Mouse (Mus musculus) CH12.LX (cell line): ENCODE data around the gene Tbc1d23. TPM values are rescaled to one million over a fixed set of nuclear protein-coding genes. Genes with fewer than 3 reads are reported as not detected.

Experiments used
- DNase-seq: peaks from one replicate; pipeline ENCODE4 v3.0.0-alpha.2; 2013; ENCODE audit errors: extremely low read depth
- H3K27ac ChIP-seq: 2 replicates; pipeline ENCODE4 v1.5.1; 2012; ENCODE audit warnings: low read depth, mild to moderate bottlenecking, control low read depth, moderate library complexity; ENCODE audit not compliant: insufficient read depth
- H3K27me3 ChIP-seq: replicated peaks from 2 replicates; pipeline ENCODE3; 2012; ENCODE audit warnings: inconsistent platforms
- H3K36me3 ChIP-seq, 2 experiments: replicated peaks in 1 of 2; 2 replicates each; pipeline versions ENCODE3 to v1.6.1; 2012; ENCODE audit warnings: inconsistent platforms in 1 of 2, low read length in 1 of 2, mild to moderate bottlenecking in 1 of 2, mixed read lengths in 1 of 2, moderate library complexity in 1 of 2; ENCODE audit not compliant: control insufficient read depth in 1 of 2, insufficient read depth in 1 of 2
- H3K4me1 ChIP-seq, 2 experiments: 2 replicates each; pipeline ENCODE4 v1.6.1; 2012; ENCODE audit warnings: inconsistent platforms in 1 of 2, moderate library complexity in 1 of 2; ENCODE audit not compliant: insufficient read depth in 2 of 2, control insufficient read depth in 1 of 2
- H3K4me2 ChIP-seq: 2 replicates; pipeline ENCODE4 v1.6.1; 2012; ENCODE audit warnings: low read depth, mild to moderate bottlenecking, control low read depth; ENCODE audit not compliant: poor library complexity, insufficient read depth, severe bottlenecking
- H3K4me3 ChIP-seq, 3 experiments: fragments of 150-350 bp in 1 of 3; sonication (generic) in 1 of 3; replicated peaks in 1 of 3; 2 replicates each; pipeline versions ENCODE3 to v1.5.1; 2011 to 2012; ENCODE audit warnings: low read depth in 2 of 3, low read length in 2 of 3, mild to moderate bottlenecking in 2 of 3, moderate library complexity in 2 of 3, control low read depth in 1 of 3, improper control_type of control experiment in 1 of 3, inconsistent platforms in 1 of 3, mixed read lengths in 1 of 3; ENCODE audit not compliant: poor library complexity in 1 of 3
- H3K79me2 ChIP-seq: replicated peaks from 2 replicates; pipeline ENCODE4 v1.6.1; 2012; ENCODE audit warnings: mild to moderate bottlenecking, moderate library complexity; ENCODE audit not compliant: control insufficient read depth, poor library complexity, insufficient read depth, severe bottlenecking; ENCODE audit errors: extremely low read depth
- H3K9ac ChIP-seq: 2 replicates; pipeline ENCODE4 v1.6.1; 2012; ENCODE audit warnings: low read depth, mild to moderate bottlenecking, control low read depth, moderate library complexity; ENCODE audit not compliant: insufficient read depth
- H3K9me3 ChIP-seq: replicated peaks from 2 replicates; pipeline ENCODE3; 2012; ENCODE audit warnings: low read length, inconsistent platforms, mixed read lengths
- BHLHE40 ChIP-seq: IDR thresholded peaks from 2 replicates; pipeline ENCODE4 v1.6.1; 2011; ENCODE audit warnings: mild to moderate bottlenecking, low read depth, low read length, improper control_type of control experiment
- CHD2 ChIP-seq: IDR thresholded peaks from 2 replicates; pipeline ENCODE4 v1.6.1; 2011; ENCODE audit warnings: low read length, improper control_type of control experiment
- E2F4 ChIP-seq: IDR thresholded peaks from 2 replicates; pipeline ENCODE4 v1.6.1; 2011; ENCODE audit warnings: low read depth, low read length, improper control_type of control experiment; ENCODE audit not compliant: insufficient replicate concordance
- ELF1 ChIP-seq: IDR thresholded peaks from 2 replicates; pipeline ENCODE4 v1.6.1; 2014; ENCODE audit warnings: low read depth, mild to moderate bottlenecking, inconsistent platforms, low read length, improper control_type of control experiment
- ETS1 ChIP-seq: conservative IDR thresholded peaks from 2 replicates; pipeline ENCODE4 v1.6.1; 2012; ENCODE audit warnings: low read depth, mild to moderate bottlenecking, inconsistent platforms, low read length, improper control_type of control experiment, moderate library complexity
- JUN ChIP-seq: IDR thresholded peaks from 2 replicates; pipeline ENCODE4 v1.6.1; 2011; ENCODE audit warnings: low read depth, mild to moderate bottlenecking, low read length, improper control_type of control experiment, moderate library complexity; ENCODE audit not compliant: insufficient read depth
- MAFK ChIP-seq: IDR thresholded peaks from 2 replicates; pipeline ENCODE4 v1.6.1; 2011; ENCODE audit warnings: low read length, improper control_type of control experiment; ENCODE audit not compliant: insufficient replicate concordance
- MAX ChIP-seq: IDR thresholded peaks from 2 replicates; pipeline ENCODE4 v1.6.1; 2011; ENCODE audit warnings: low read length, improper control_type of control experiment
- MXI1 ChIP-seq: IDR thresholded peaks from 2 replicates; pipeline ENCODE4 v1.6.1; 2011; ENCODE audit warnings: mild to moderate bottlenecking, low read depth, low read length, improper control_type of control experiment
- NELFE ChIP-seq: IDR thresholded peaks from 2 replicates; pipeline ENCODE4 v1.6.1; 2011; ENCODE audit warnings: low read depth, low read length, improper control_type of control experiment
- PAX5 ChIP-seq: IDR thresholded peaks from 2 replicates; pipeline ENCODE4 v1.6.1; 2012; ENCODE audit warnings: low read length, inconsistent platforms, mixed read lengths
- POLR2AphosphoS2 ChIP-seq: IDR thresholded peaks from 2 replicates; pipeline ENCODE4 v1.6.1; 2011; ENCODE audit warnings: low read depth, low read length, improper control_type of control experiment
- RAD21 ChIP-seq: IDR thresholded peaks from 2 replicates; pipeline ENCODE4 v1.6.1; 2011; ENCODE audit warnings: low read depth, mild to moderate bottlenecking, low read length, improper control_type of control experiment, moderate library complexity
- RCOR1 ChIP-seq: conservative IDR thresholded peaks from 2 replicates; pipeline ENCODE4 v1.6.1; 2012; ENCODE audit warnings: low read depth, mild to moderate bottlenecking, inconsistent platforms, low read length, improper control_type of control experiment
- SMC3 ChIP-seq: IDR thresholded peaks from 2 replicates; pipeline ENCODE4 v1.6.1; 2011; ENCODE audit warnings: low read depth, low read length, improper control_type of control experiment
- USF2 ChIP-seq: conservative IDR thresholded peaks from 2 replicates; pipeline ENCODE4 v1.6.1; 2011; ENCODE audit warnings: low read depth, low read length, improper control_type of control experiment
- ZC3H11A ChIP-seq: IDR thresholded peaks from 2 replicates; pipeline ENCODE4 v1.6.1; 2012; ENCODE audit warnings: low read depth, mild to moderate bottlenecking, inconsistent platforms, low read length, improper control_type of control experiment
- ZMIZ1 ChIP-seq: IDR thresholded peaks from 2 replicates; pipeline ENCODE4 v1.6.1; 2012; ENCODE audit warnings: low read depth, mild to moderate bottlenecking, inconsistent platforms, low read length, improper control_type of control experiment
- dilution Hi-C: fragments of 300-500 bp; cut with MboI; formaldehyde crosslinking; loops from 2 replicates; pipeline ENCODE4 v1.14.3; 2020; ENCODE audit warnings: low sequenced_read_pairs; ENCODE audit not compliant: extremely low pct_unique_long_range_greater_than_20kb, extremely low pct_ligation_motif_present
- in situ Hi-C: fragments of 300-500 bp; cut with MboI; formaldehyde crosslinking; loops from 3 replicates; pipeline ENCODE4 v1.14.3; 2019; ENCODE audit warnings: low sequenced_read_pairs, low pct_ligation_motif_present, low pct_unique_long_range_greater_than_20kb, mixed read lengths
- polyA plus RNA-seq: library from polyadenylated mRNA; unstranded; fragments of >175 nt; gene quantifications from 2 replicates; pipeline ENCODE4 v1.2.1, GENCODE M21; 2012; ENCODE audit warnings: low read depth; ENCODE audit not compliant: insufficient read length
- total RNA-seq, 2 experiments: library from RNA; depleted of rRNA; stranded (reverse); fragments of 300-350 nt in 1 of 2; fragments of >200 nt in 1 of 2; gene quantifications; 2 replicates each; pipeline ENCODE4 v1.2.3; 2012 to 2014

Tbc1d23 gene
- total and polyA plus RNA-seq, 3 experiments: 21.2 to 38.8 (median 31.5) TPM

DNA sequence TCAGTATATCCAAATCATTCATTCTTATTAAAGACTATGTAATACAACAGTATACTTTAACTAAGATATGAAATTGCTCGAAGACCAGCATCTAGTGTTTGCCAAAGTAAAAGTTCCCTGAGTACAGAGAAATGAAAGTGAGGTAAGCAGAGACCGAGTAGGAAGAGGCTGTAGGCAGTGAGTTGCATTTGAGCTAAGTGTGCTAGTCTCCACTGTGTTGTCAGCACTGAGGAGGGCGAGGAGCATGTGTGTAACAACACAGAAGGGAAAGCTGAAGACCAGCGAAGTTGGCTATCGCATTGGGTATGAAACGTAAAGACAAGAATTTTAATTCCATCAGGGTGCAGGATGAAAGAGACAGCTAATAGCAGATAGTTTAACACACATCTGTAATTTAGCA, 97.7 kb downstream of the Tbc1d23 start:
- in situ Hi-C loops: no loop called here
- no peak overlapping the region for H3K4me2 ChIP-seq
- H3K36me3 ChIP-seq: peaks cover 29 to 82% of the 10 kb centered on the region in 2 experiments
- 0 out of 2 replicates have a peak, but pooled peaks have one; percentile 34 for TF ChIP-seq POLR2AphosphoS2
- no peak for TF ChIP-seq JUN
- peaks cover 66% of the 10 kb centered on the region for H3K79me2 ChIP-seq
- H3K27ac ChIP-seq: no peak overlapping the region
- no peak overlapping the region for H3K4me3 ChIP-seq
- peaks cover 12 to 36% of the 10 kb centered on the region in 2 experiments; a peak in 3 of 4 replicates for H3K4me1 ChIP-seq
- no peak overlapping the region for H3K9ac ChIP-seq
- DNase-seq: no peak
- no peaks in the 10 kb centered on the region for H3K27me3 ChIP-seq
- dilution Hi-C loops: no loop called here
- H3K9me3 ChIP-seq: no peaks in the 10 kb centered on the region

DNA sequence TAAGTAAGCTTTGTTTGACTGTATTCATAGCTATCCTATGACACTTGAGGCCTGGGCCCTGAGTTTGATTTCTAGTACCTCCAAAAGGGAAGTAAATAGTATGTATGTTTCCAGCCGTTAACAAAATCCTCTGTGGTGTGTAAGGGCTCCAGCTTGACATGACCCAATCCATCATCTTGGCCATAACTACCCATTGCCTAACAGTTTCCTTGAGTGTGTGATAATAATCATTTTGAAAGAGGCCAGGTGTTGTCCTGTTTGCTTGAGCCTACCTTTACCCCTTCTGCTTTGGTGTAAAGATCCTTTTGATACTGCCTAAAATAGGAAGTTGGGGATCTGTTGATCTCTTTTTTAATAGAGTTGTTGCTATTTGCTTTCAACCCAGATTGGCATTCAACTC, 99.0 kb downstream of the Tbc1d23 start:
- no peak overlapping the region for H3K4me3 ChIP-seq
- no peaks in the 10 kb centered on the region for H3K9me3 ChIP-seq
- no peak overlapping the region for H3K4me2 ChIP-seq
- H3K36me3 ChIP-seq: peaks cover 27 to 79% of the 10 kb centered on the region in 2 experiments
- H3K27me3 ChIP-seq: no peaks in the 10 kb centered on the region
- no peak overlapping the region for H3K9ac ChIP-seq
- DNase-seq: no peak
- TF ChIP-seq MXI1 (no peak), E2F4 (no peak), MAFK (no peak), USF2 (no peak; the same call in 1 of the 2 replicates), SMC3 (no peak), ETS1 (no peak), ELF1 (no peak), NELFE (no peak), PAX5 (no peak), BHLHE40 (no peak), RCOR1 (no peak), RAD21 (no peak), MAX (no peak), CHD2 (no peak), ZMIZ1 (no peak), ZC3H11A (no peak)
- peaks cover 73% of the 10 kb centered on the region for H3K79me2 ChIP-seq
- H3K4me1 ChIP-seq: peaks cover 15 to 49% of the 10 kb centered on the region in 2 experiments; a peak in 3 of 4 replicates
- in situ Hi-C loops: no loop called here
- H3K27ac ChIP-seq: no peak overlapping the region
- dilution Hi-C loops: no loop called here
